Mouse (Mus musculus) lung, embryonic 14.5 days (tissue): ENCODE data around the gene Ccnd3. TPM values are rescaled to one million over a fixed set of nuclear protein-coding genes. Genes with fewer than 3 reads are reported as not detected.

Experiments used
- ATAC-seq: fragments of 200-750 bp; cut with Nextera tagmentation; 2 replicates; pipeline ENCODE4 v1.8.0; 2017; ENCODE audit warnings: mild to moderate bottlenecking, moderate TSS enrichment, moderate library complexity; ENCODE audit not compliant: insufficient read depth
- DNase-seq: peaks from one replicate; pipeline ENCODE4 v3.0.0-alpha.2; 2015
- H3K27ac ChIP-seq: fragments of 300-500 bp; sonication (generic); 2 replicates; pipeline ENCODE4 v1.5.1; 2014; ENCODE audit warnings: low read depth, mild to moderate bottlenecking, moderate library complexity
- H3K27me3 ChIP-seq: fragments of 300-500 bp; sonication (generic); 2 replicates; pipeline ENCODE4 v1.6.1; 2014; ENCODE audit warnings: low read length, control low read depth; ENCODE audit not compliant: insufficient read depth
- H3K36me3 ChIP-seq: fragments of 300-500 bp; sonication (generic); 2 replicates; pipeline ENCODE4 v1.6.1; 2014; ENCODE audit warnings: control low read depth; ENCODE audit not compliant: insufficient read depth
- H3K4me1 ChIP-seq: fragments of 300-500 bp; sonication (generic); 2 replicates; pipeline ENCODE4 v1.6.1; 2014; ENCODE audit warnings: antibody characterized with exemption, control low read depth; ENCODE audit not compliant: insufficient read depth
- H3K4me2 ChIP-seq: fragments of 300-500 bp; sonication (generic); 2 replicates; pipeline ENCODE4 v1.6.1; 2014; ENCODE audit warnings: mild to moderate bottlenecking
- H3K4me3 ChIP-seq: fragments of 300-500 bp; sonication (generic); 2 replicates; pipeline ENCODE4 v1.5.1; 2014; ENCODE audit warnings: low read depth, low read length
- H3K9ac ChIP-seq: fragments of 300-500 bp; sonication (generic); 2 replicates; pipeline ENCODE4 v1.6.1; 2014
- H3K9me3 ChIP-seq: fragments of 300-500 bp; sonication (generic); 2 replicates; pipeline ENCODE4 v1.6.1; 2016; ENCODE audit warnings: low read depth, low read length, control low read depth
- CTCF ChIP-seq: IDR thresholded peaks from 2 replicates; pipeline ENCODE4 v1.5.1; 2016; ENCODE audit warnings: antibody characterized with exemption, low read depth
- WGBS: fragments of 180-500 bp; shearing (Covaris S2); extraction: QIAGEN DNeasy Blood & Tissue Kit; methylation state at CpG from one replicate; pipeline ENCODE4 v1.1.7; 2014; 5-methylcytosine and 5-hydroxymethylcytosine counted together
- polyA plus RNA-seq: library from polyadenylated mRNA; unstranded; fragments of >200 nt; fragmentation: Nextera tagmentation; extraction: Ambion mirVana; gene quantifications from 2 replicates; pipeline ENCODE4 v1.2.1, GENCODE M21; 2014

The Ccnd3 gene
- polyA plus RNA-seq, 1 experiment from 2014 or later, result 308 TPM

GRCm38 (mm10) chr17:47522536-47522935, 17.7 kb downstream of the Ccnd3 start:
- peaks cover 46% of the 10 kb centered on the region for H3K4me1 ChIP-seq
- H3K27ac ChIP-seq, result peak overlapping the region; percentile 99
- H3K4me2 ChIP-seq, result no peak overlapping the region; the same call in 1 of the 2 replicates
- H3K36me3 ChIP-seq, result no peaks in the 10 kb centered on the region
- WGBS, result 24% methylated on average over 4 of the region's 4 CpGs
- ATAC-seq, result no peak
- peak; percentile 39 for DNase-seq
- TF ChIP-seq CTCF, result no peak
- peak overlapping the region; percentile 41 for H3K9ac ChIP-seq
- H3K27me3 ChIP-seq, result no peaks in the 10 kb centered on the region
- no peaks in the 10 kb centered on the region for H3K9me3 ChIP-seq
- no peak overlapping the region for H3K4me3 ChIP-seq

- Histone ChIP-seq H3K9me3 (no peaks in the 10 kb centered on the region), H3K4me1 (peaks cover 48% of the 10 kb centered on the region), H3K27ac (peak overlapping the region; percentile 99), H3K9ac (peak overlapping the region; percentile 41; the same call in 1 of the 2 replicates), H3K36me3 (no peaks in the 10 kb centered on the region), H3K4me3 (no peak overlapping the region), H3K27me3 (no peaks in the 10 kb centered on the region), H3K4me2 (peak overlapping the region; percentile 25; the same call in 1 of the 2 replicates)
- DNase-seq, result peak; percentile 74
- ATAC-seq, result no peak
- WGBS, result 19% methylated on average over 18 of the region's 18 CpGs
- no peak for TF ChIP-seq CTCF
Measured at GRCm38 (mm10) chr17:47523211-47523682, 18.4 kb downstream of the Ccnd3 start.

GRCm38 (mm10) chr17:47524055-47524454, 19.2 kb downstream of the Ccnd3 start:
- no peaks in the 10 kb centered on the region for H3K9me3 ChIP-seq
- H3K4me3 ChIP-seq, result no peak overlapping the region
- H3K9ac ChIP-seq, result no peak overlapping the region
- TF ChIP-seq CTCF, result no peak
- peak overlapping the region; percentile 99 for H3K27ac ChIP-seq
- peaks cover 42% of the 10 kb centered on the region for H3K4me1 ChIP-seq
- DNase-seq (no peak), ATAC-seq (no peak)
- 65% methylated on average over 8 of the region's 8 CpGs for WGBS
- no peaks in the 10 kb centered on the region for H3K36me3 ChIP-seq
- H3K27me3 ChIP-seq, result no peaks in the 10 kb centered on the region
- no peak overlapping the region for H3K4me2 ChIP-seq

GRCm38 (mm10) chr17:47524991-47525390, 20.1 kb downstream of the Ccnd3 start:
- Histone ChIP-seq H3K36me3 (no peaks in the 10 kb centered on the region), H3K4me2 (no peak overlapping the region), H3K9me3 (no peaks in the 10 kb centered on the region), H3K4me3 (no peak overlapping the region), H3K27ac (no peak overlapping the region; the same call in 1 of the 2 replicates), H3K9ac (no peak overlapping the region), H3K27me3 (no peaks in the 10 kb centered on the region), H3K4me1 (peaks cover 37% of the 10 kb centered on the region)
- TF ChIP-seq CTCF, result no peak
- no peak for DNase-seq
- no peak for ATAC-seq
- WGBS, result 87% methylated on average over 6 of the region's 6 CpGs

DNA sequence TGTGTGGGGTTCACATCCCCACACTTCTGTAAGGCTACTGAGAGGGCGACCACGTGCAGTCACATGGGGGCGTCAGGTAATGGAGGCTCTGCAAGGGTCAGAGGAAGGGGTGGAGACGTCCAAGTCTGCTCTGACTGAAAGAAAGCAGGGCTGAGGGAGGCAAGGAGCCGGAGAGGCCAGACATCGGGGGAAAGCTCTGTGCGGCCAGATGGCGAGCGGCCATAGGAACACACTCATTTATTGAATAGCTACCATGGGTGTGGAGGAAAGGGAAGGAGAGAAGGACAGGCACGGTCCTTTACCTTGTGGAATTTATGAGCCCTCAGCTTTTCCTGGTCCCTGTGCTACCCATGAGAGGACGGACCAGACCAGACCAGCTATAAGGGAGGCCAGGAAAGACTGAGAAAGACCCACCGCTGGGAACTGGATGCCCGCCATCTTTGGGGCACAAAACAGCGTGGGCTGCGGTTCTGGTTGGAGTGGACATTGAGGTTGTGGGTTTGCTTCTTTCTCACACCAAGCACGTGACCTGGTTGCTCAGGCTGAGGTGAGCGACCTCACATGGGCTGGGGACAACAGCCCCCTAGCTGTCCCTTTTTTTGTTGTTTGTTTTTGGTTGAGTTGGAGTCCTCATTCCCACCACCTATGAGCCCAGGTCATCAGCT, 22.1 kb downstream of the Ccnd3 start:
- peak overlapping the region; percentile 15; the same call in 1 of the 2 replicates for H3K4me2 ChIP-seq
- H3K36me3 ChIP-seq, result no peaks in the 10 kb centered on the region
- peaks cover 30% of the 10 kb centered on the region for H3K4me1 ChIP-seq
- peak overlapping the region; percentile 4; the same call in 1 of the 2 replicates for H3K9ac ChIP-seq
- H3K27ac ChIP-seq, result peak overlapping the region; percentile 98
- DNase-seq (no peak), ATAC-seq (0 out of 2 replicates have a peak, but pooled peaks have one; percentile 15)
- no peak overlapping the region for H3K4me3 ChIP-seq
- H3K9me3 ChIP-seq, result no peaks in the 10 kb centered on the region
- no peak for TF ChIP-seq CTCF
- WGBS, result 75% methylated on average over 17 of the region's 17 CpGs
- H3K27me3 ChIP-seq, result no peaks in the 10 kb centered on the region

GRCm38 (mm10) chr17:47527581-47528300, 22.9 kb downstream of the Ccnd3 start:
- WGBS, result 20% methylated on average over 10 of the region's 10 CpGs
- Histone ChIP-seq H3K27me3 (no peaks in the 10 kb centered on the region), H3K4me3 (no peak overlapping the region), H3K36me3 (no peaks in the 10 kb centered on the region), H3K27ac (peak overlapping the region; percentile 98), H3K9ac (peak overlapping the region; percentile 4; the same call in 1 of the 2 replicates), H3K4me2 (peak overlapping the region; percentile 15), H3K4me1 (peaks cover 22% of the 10 kb centered on the region), H3K9me3 (no peaks in the 10 kb centered on the region)
- peak; percentile 87 for ATAC-seq
- peak; percentile 86 for DNase-seq
- no peak for TF ChIP-seq CTCF

GRCm38 (mm10) chr17:47528919-47529318, 24.1 kb downstream of the Ccnd3 start:
- Histone ChIP-seq H3K4me1 (peaks cover 10% of the 10 kb centered on the region), H3K4me2 (no peak overlapping the region), H3K9me3 (no peaks in the 10 kb centered on the region), H3K4me3 (no peak overlapping the region), H3K9ac (no peak overlapping the region), H3K27ac (peak overlapping the region; percentile 98; the same call in 1 of the 2 replicates), H3K36me3 (no peaks in the 10 kb centered on the region), H3K27me3 (no peaks in the 10 kb centered on the region)
- WGBS, result 73% methylated on average over 8 of the region's 8 CpGs
- no peak for TF ChIP-seq CTCF
- DNase-seq (no peak), ATAC-seq (no peak)
